Mouse (Mus musculus) liver, embryonic 14.5 days (tissue): ENCODE results near the gene Gm29797. TPM values are rescaled to one million over a fixed set of nuclear protein-coding genes. Genes with fewer than 3 reads are reported as not detected.

Experiments
- ATAC-seq: fragments of 200-750 bp; cut with Nextera tagmentation; 2 replicates; pipeline ENCODE4 v1.8.0; 2017; ENCODE audit warnings: moderate number of reproducible peaks, mild to moderate bottlenecking, moderate library complexity; ENCODE audit not compliant: insufficient read depth
- DNase-seq, 3 experiments: peaks; one replicate each; pipeline ENCODE4 v3.0.0-alpha.2; 2012 to 2013; ENCODE audit warnings: low read depth in 3 of 3, low spot score in 3 of 3
- H3K27ac ChIP-seq: fragments of 300-500 bp; sonication (generic); 2 replicates; pipeline ENCODE4 v1.5.1; 2014; ENCODE audit warnings: moderate library complexity, mild to moderate bottlenecking, control low read depth, inconsistent platforms
- H3K27me3 ChIP-seq: fragments of 300-500 bp; sonication (generic); 2 replicates; pipeline ENCODE4 v1.6.1; 2014; ENCODE audit warnings: mild to moderate bottlenecking, low read length, moderate library complexity; ENCODE audit not compliant: control insufficient read depth, insufficient read depth
- H3K36me3 ChIP-seq: fragments of 300-500 bp; sonication (generic); replicated peaks from 2 replicates; pipeline ENCODE4 v1.6.1; 2014; ENCODE audit warnings: low read depth; ENCODE audit not compliant: control insufficient read depth, insufficient read depth
- H3K4me1 ChIP-seq, 2 experiments: fragments of 200-500 bp in 1 of 2; fragments of 300-500 bp in 1 of 2; sonication (generic) in 1 of 2; replicated peaks; 2 replicates each; pipeline ENCODE4 v1.6.1; 2012 to 2014; ENCODE audit warnings: antibody characterized with exemption in 1 of 2, inconsistent platforms in 1 of 2, low read length in 1 of 2; ENCODE audit not compliant: control insufficient read depth in 2 of 2, insufficient read depth in 2 of 2
- H3K4me2 ChIP-seq: fragments of 300-500 bp; sonication (generic); 2 replicates; pipeline ENCODE4 v1.6.1; 2014; ENCODE audit warnings: low read depth, mild to moderate bottlenecking, control low read depth, moderate library complexity
- H3K4me3 ChIP-seq, 2 experiments: fragments of 200-500 bp in 1 of 2; fragments of 300-500 bp in 1 of 2; sonication (generic) in 1 of 2; 2 replicates each; pipeline ENCODE4 v1.5.1; 2012 to 2014; ENCODE audit warnings: low read depth in 2 of 2, low read length in 2 of 2, mild to moderate bottlenecking in 2 of 2, control low read depth in 1 of 2, inconsistent platforms in 1 of 2, moderate library complexity in 1 of 2; ENCODE audit not compliant: insufficient read depth in 1 of 2
- H3K9ac ChIP-seq: fragments of 300-500 bp; sonication (generic); replicated peaks from 2 replicates; pipeline ENCODE4 v1.6.1; 2014; ENCODE audit warnings: mild to moderate bottlenecking, control low read depth, moderate library complexity
- H3K9me3 ChIP-seq: fragments of 300-500 bp; sonication (generic); 2 replicates; pipeline ENCODE4 v1.6.1; 2016; ENCODE audit warnings: low read length, mixed read lengths; ENCODE audit not compliant: control insufficient read depth
- CTCF ChIP-seq: IDR thresholded peaks from 2 replicates; pipeline ENCODE4 v1.5.1; 2016; ENCODE audit warnings: antibody characterized with exemption, low read depth, control low read depth
- EP300 ChIP-seq: IDR thresholded peaks from 2 replicates; pipeline ENCODE4 v1.6.1; 2016; ENCODE audit warnings: antibody characterized with exemption, low read depth
- WGBS: fragments of 180-500 bp; shearing (Covaris S2); extraction: QIAGEN DNeasy Blood & Tissue Kit; methylation state at CpG from one replicate; pipeline ENCODE4 v1.1.7; 2014; ENCODE audit not compliant: insufficient replicate concordance; 5-methylcytosine and 5-hydroxymethylcytosine counted together
- polyA plus RNA-seq, 2 experiments: library from polyadenylated mRNA; depleted of rRNA in 1 of 2; stranded (reverse) in 1 of 2; unstranded in 1 of 2; fragments of >200 nt; fragmentation: Nextera tagmentation in 1 of 2; extraction: Ambion mirVana in 1 of 2; gene quantifications; 2 replicates each; pipeline versions ENCODE4 v1.2.1 to v1.2.3; 2012 to 2014

Gm29797 gene
- polyA plus RNA-seq, 2 experiments, result 0.08 to 0.14 TPM

DNA sequence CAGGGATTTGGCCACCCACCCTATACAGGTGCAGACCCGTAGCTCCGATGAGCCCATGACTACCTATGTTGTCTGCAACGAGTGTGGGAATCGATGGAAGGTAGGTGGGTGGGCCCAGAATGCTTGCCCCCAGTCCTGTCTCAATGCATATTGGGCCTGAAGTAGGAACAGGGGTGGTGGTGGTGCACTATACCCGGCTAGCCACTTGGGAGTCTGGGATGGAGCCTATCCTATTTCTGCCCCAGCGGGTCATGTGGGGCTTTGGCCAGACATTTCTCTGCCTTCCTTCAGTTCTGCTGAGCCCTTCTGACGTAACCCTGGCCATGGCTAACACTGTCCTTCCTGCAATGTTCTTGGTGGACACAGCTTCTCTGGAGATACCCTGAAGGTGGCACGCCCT lies 30.8 kb downstream of the Gm29797 start:
- Histone ChIP-seq H3K27ac (no peak overlapping the region), H3K9me3 (no peaks in the 10 kb centered on the region), H3K9ac (no peak overlapping the region), H3K4me3 (no peak overlapping the region), H3K36me3 (no peaks in the 10 kb centered on the region), H3K4me1 (no peaks in the 10 kb centered on the region), H3K27me3 (no peaks in the 10 kb centered on the region), H3K4me2 (no peak overlapping the region)
- ATAC-seq, result no peak
- TF ChIP-seq EP300, result no peak
- DNase-seq, result no peak
- 75% methylated on average over 8 of the region's 8 CpGs for WGBS

DNA sequence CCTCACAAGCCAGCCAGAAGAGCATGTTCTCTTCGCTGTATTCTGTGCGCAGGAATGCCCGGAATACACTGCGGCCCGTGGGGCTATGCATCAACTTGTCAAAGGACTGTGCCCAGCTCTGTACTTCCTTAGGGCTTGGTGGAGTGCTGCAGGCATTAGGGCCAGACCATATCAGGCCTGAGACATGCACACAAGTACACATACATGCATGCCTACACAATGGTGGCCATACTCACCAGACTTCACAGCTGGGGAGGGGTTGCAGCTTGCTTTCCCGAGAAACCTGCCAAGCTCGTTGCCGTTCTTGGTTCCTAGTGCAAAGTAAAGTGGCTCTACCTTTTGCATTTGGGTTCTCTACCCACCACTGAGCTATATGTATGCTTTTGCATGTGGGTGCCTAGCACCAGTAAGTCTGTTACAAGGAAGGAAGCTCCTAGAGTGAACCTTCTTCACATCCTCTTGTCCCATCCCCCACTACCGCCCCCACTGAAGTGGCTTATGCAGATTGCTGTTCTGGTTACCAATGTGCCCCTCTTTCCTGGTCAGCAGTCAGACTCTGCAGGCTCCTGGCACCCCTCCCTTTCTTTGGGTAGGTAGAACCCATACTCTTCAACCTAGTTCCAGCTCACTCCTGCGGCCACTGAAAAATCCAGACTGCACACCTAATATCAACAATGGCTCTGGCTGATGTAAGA lies 32.8 kb downstream of the Gm29797 start:
- DNase-seq (no peak), ATAC-seq (no peak)
- no peaks in the 10 kb centered on the region; the same call in 1 of the 2 replicates for H3K27me3 ChIP-seq
- H3K4me3 ChIP-seq, result no peak overlapping the region
- 78% methylated on average over 10 of the region's 10 CpGs for WGBS
- no peak overlapping the region for H3K27ac ChIP-seq
- H3K4me2 ChIP-seq, result no peak overlapping the region
- H3K9me3 ChIP-seq, result no peaks in the 10 kb centered on the region
- H3K36me3 ChIP-seq, result no peaks in the 10 kb centered on the region
- peaks cover 0 to 3% of the 10 kb centered on the region in 2 experiments; a peak in 2 of 4 replicates for H3K4me1 ChIP-seq
- TF ChIP-seq EP300 (no peak), CTCF (no peak)
- H3K9ac ChIP-seq, result no peak overlapping the region

DNA sequence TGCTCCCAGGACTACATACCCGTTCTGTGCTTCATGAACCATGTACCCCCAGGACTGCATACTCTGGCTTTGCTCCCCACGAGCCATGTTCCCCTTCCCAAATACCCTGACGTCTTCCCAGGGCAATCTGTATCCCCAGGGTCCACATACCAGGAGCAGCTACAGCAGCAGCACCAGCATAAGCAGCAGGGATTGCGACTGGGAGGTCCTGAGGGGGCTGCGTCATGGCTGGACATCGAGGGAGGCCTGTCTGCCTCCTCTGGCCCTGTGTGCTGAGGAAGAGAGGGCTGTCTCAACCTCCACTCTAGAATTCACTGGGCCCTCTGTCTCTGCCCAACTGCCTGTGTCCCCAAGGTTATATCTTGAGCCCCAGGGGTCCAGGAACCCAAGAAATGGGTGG lies 34.2 kb downstream of the Gm29797 start:
- no peak overlapping the region for H3K9ac ChIP-seq
- WGBS, result 66% methylated on average over 6 of the region's 6 CpGs
- TF ChIP-seq CTCF, result no peak
- no peak for TF ChIP-seq EP300
- no peaks in the 10 kb centered on the region; the same call in 1 of the 2 replicates for H3K27me3 ChIP-seq
- H3K9me3 ChIP-seq, result no peaks in the 10 kb centered on the region
- H3K36me3 ChIP-seq, result no peaks in the 10 kb centered on the region
- peaks cover 0 to 3% of the 10 kb centered on the region in 2 experiments; a peak in 2 of 4 replicates for H3K4me1 ChIP-seq
- no peak for ATAC-seq
- no peak overlapping the region for H3K27ac ChIP-seq
- H3K4me3 ChIP-seq, result peak overlapping the region in 1 of 2 experiments; percentile 10; a peak in 1 of 4 replicates
- peak overlapping the region; percentile 26; the same call in 1 of the 2 replicates for H3K4me2 ChIP-seq
- no peak for DNase-seq

DNA sequence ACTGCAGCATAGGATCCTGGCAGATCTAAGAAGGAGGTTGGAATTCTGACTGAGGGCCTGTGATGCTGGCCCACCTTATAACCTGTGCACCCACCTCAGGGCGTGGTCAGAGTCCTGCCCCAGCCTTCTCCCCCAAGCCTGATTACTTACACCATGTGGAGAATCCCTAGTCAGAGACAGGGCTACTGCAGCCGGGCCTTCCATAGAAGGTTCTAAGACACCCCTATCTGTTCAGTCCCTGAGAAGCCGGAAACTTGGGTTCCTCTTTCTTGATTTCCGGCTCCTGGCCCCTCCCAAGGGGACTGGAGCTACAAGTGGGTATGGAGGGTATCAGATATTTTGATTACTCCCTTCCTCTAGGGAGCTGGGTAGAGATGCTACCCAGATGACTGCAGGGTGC lies 34.7 kb downstream of the Gm29797 start:
- peak overlapping the region; percentile 71 for H3K4me2 ChIP-seq
- WGBS, result 26% methylated on average over 4 of the region's 4 CpGs
- TF ChIP-seq EP300, result no peak
- no peak for TF ChIP-seq CTCF
- no peaks in the 10 kb centered on the region; the same call in 1 of the 2 replicates for H3K27me3 ChIP-seq
- DNase-seq (no peak), ATAC-seq (no peak)
- no peak overlapping the region for H3K9ac ChIP-seq
- no peaks in the 10 kb centered on the region for H3K36me3 ChIP-seq
- no peaks in the 10 kb centered on the region for H3K9me3 ChIP-seq
- no peak overlapping the region for H3K27ac ChIP-seq
- peak overlapping the region in 1 of 2 experiments; percentile 10; a peak in 1 of 4 replicates for H3K4me3 ChIP-seq
- H3K4me1 ChIP-seq, result peaks cover 0 to 3% of the 10 kb centered on the region in 2 experiments; a peak in 2 of 4 replicates

DNA sequence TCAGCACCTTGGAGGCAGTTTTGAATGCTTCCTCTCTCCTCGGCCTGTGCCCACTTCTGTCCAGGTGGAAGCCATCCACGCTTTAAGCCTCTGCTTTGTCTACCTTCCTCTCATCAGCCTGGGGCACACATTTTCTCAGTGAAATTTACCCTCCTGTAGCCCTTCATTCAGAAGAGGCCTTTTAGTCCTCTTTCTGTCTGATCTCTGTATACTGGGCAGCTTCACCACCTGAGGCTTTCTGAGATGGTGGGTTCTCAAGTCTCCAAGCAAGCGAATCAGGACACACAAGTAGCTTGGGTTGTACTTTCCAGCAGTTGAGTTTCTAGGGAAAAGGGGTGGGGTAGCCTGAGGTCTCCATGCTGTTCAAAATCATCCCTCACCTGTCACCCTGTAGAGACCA lies 35.5 kb downstream of the Gm29797 start:
- WGBS, result 59% methylated on average over 3 of the region's 3 CpGs
- peak overlapping the region; percentile 71 for H3K4me2 ChIP-seq
- no peaks in the 10 kb centered on the region for H3K9me3 ChIP-seq
- DNase-seq (no peak), ATAC-seq (no peak)
- H3K4me1 ChIP-seq, result peaks cover 0 to 3% of the 10 kb centered on the region in 2 experiments; a peak in 2 of 4 replicates
- no peaks in the 10 kb centered on the region for H3K36me3 ChIP-seq
- no peak overlapping the region for H3K9ac ChIP-seq
- peak overlapping the region in 1 of 2 experiments; percentile 53; a peak in 1 of 4 replicates for H3K4me3 ChIP-seq
- H3K27me3 ChIP-seq, result no peaks in the 10 kb centered on the region; the same call in 1 of the 2 replicates
- no peak overlapping the region for H3K27ac ChIP-seq
- no peak for TF ChIP-seq EP300
- no peak for TF ChIP-seq CTCF
